Mouse (Mus musculus): Measurements from ENCODE around the gene Mst1r. TPM values are rescaled to one million over a fixed set of nuclear protein-coding genes. Genes with fewer than 3 reads are reported as not detected.
A peak's percentile ranks its signal among the peaks of the same experiment; 100 is the strongest.

Gene Mst1r
- polyA plus RNA-seq, 1 experiment from 2014 or later, result 2.6 TPM

- 35% methylated on average over 7 of the region's 7 CpGs for WGBS
- H3K27ac ChIP-seq (ENCODE audit: low read length), result no peak overlapping the region
- no peak for ATAC-seq
These were observed 16.3 kb downstream of the Mst1r start for GRCm38 (mm10) chr9:107923021-107923420.

GRCm38 (mm10) chr9:107923956-107924355 lies 17.3 kb downstream of the Mst1r start:
- Histone ChIP-seq H3K4me1 (ENCODE audit: control insufficient read depth, insufficient read depth, low read length) (peaks cover 19% of the 10 kb centered on the region), H3K27ac (ENCODE audit: low read length) (peak overlapping the region; percentile 61; the same call in 1 of the 2 replicates), H3K9ac (ENCODE audit: low read depth, low read length) (0 out of 2 replicates have a peak overlapping the region, but pooled peaks have one; percentile 16), H3K9me3 (replicated peaks; ENCODE audit: control insufficient read depth, low read length, poor library complexity, severe bottlenecking) (no peaks in the 10 kb centered on the region), H3K4me3 (ENCODE audit: low read depth, low read length) (no peak overlapping the region), H3K4me2 (ENCODE audit: low read length) (no peak overlapping the region), H3K36me3 (ENCODE audit: control insufficient read depth, insufficient read depth, low read length) (no peaks in the 10 kb centered on the region), H3K27me3 (ENCODE audit: control insufficient read depth, insufficient read depth, low read depth, low read length) (no peaks in the 10 kb centered on the region)
- WGBS, result 31% methylated on average over 6 of the region's 6 CpGs
- ATAC-seq, result 0 out of 2 replicates have a peak, but pooled peaks have one; percentile 6

More at GRCm38 (mm10) chr9:107923021-107923420, 16.3 kb downstream of the Mst1r start:
- Histone ChIP-seq H3K27me3 (ENCODE audit: control insufficient read depth, insufficient read depth, low read depth, low read length) (no peaks in the 10 kb centered on the region), H3K36me3 (ENCODE audit: control insufficient read depth, insufficient read depth, low read length) (no peaks in the 10 kb centered on the region), H3K9ac (ENCODE audit: low read depth, low read length) (no peak overlapping the region), H3K4me1 (ENCODE audit: control insufficient read depth, insufficient read depth, low read length) (peaks cover 28% of the 10 kb centered on the region), H3K9me3 (replicated peaks; ENCODE audit: control insufficient read depth, low read length, poor library complexity, severe bottlenecking) (no peaks in the 10 kb centered on the region), H3K4me3 (ENCODE audit: low read depth, low read length) (no peak overlapping the region), H3K4me2 (ENCODE audit: low read length) (no peak overlapping the region)

- Histone ChIP-seq H3K4me2 (ENCODE audit: low read length) (no peak overlapping the region), H3K27me3 (ENCODE audit: control insufficient read depth, insufficient read depth, low read depth, low read length) (no peaks in the 10 kb centered on the region), H3K9ac (ENCODE audit: low read depth, low read length) (no peak overlapping the region), H3K9me3 (replicated peaks; ENCODE audit: control insufficient read depth, low read length, poor library complexity, severe bottlenecking) (no peaks in the 10 kb centered on the region), H3K27ac (ENCODE audit: low read length) (0 out of 2 replicates have a peak overlapping the region, but pooled peaks have one; percentile 26), H3K36me3 (ENCODE audit: control insufficient read depth, insufficient read depth, low read length) (no peaks in the 10 kb centered on the region), H3K4me3 (ENCODE audit: low read depth, low read length) (no peak overlapping the region), H3K4me1 (ENCODE audit: control insufficient read depth, insufficient read depth, low read length) (peaks cover 18% of the 10 kb centered on the region)
- 0 out of 2 replicates have a peak, but pooled peaks have one; percentile 37 for ATAC-seq
- WGBS, result 11% methylated on average over 3 of the region's 3 CpGs
These were observed 18.6 kb downstream of the Mst1r start for GRCm38 (mm10) chr9:107925251-107925650.

GRCm38 (mm10) chr9:107926920-107927420 lies 20.3 kb downstream of the Mst1r start:
- H3K4me1 ChIP-seq (ENCODE audit: control insufficient read depth, insufficient read depth, low read length), result peaks cover 18% of the 10 kb centered on the region
- no peaks in the 10 kb centered on the region for H3K27me3 ChIP-seq (ENCODE audit: control insufficient read depth, insufficient read depth, low read depth, low read length)
- H3K27ac ChIP-seq (ENCODE audit: low read length), result no peak overlapping the region
- H3K9ac ChIP-seq (ENCODE audit: low read depth, low read length), result no peak overlapping the region
- 69% methylated on average over 9 of the region's 9 CpGs for whole genome bisulfite sequencing
- H3K9me3 ChIP-seq (replicated peaks; ENCODE audit: control insufficient read depth, low read length, poor library complexity, severe bottlenecking), result no peaks in the 10 kb centered on the region
- H3K4me3 ChIP-seq (ENCODE audit: low read depth, low read length), result no peak overlapping the region
- no peaks in the 10 kb centered on the region for H3K36me3 ChIP-seq (ENCODE audit: control insufficient read depth, insufficient read depth, low read length)
- no peak for ATAC-seq
- no peak overlapping the region for H3K4me2 ChIP-seq (ENCODE audit: low read length)

- Histone ChIP-seq H3K4me1 (ENCODE audit: control insufficient read depth, insufficient read depth, low read length) (peaks cover 18% of the 10 kb centered on the region), H3K36me3 (ENCODE audit: control insufficient read depth, insufficient read depth, low read length) (no peaks in the 10 kb centered on the region), H3K4me3 (ENCODE audit: low read depth, low read length) (no peak overlapping the region), H3K27ac (ENCODE audit: low read length) (no peak overlapping the region), H3K9me3 (replicated peaks; ENCODE audit: control insufficient read depth, low read length, poor library complexity, severe bottlenecking) (no peaks in the 10 kb centered on the region), H3K27me3 (ENCODE audit: control insufficient read depth, insufficient read depth, low read depth, low read length) (no peaks in the 10 kb centered on the region), H3K4me2 (ENCODE audit: low read length) (no peak overlapping the region), H3K9ac (ENCODE audit: low read depth, low read length) (no peak overlapping the region)
- WGBS, result 92% methylated on average over 5 of the region's 5 CpGs
- no peak for ATAC-seq
These were observed 21.1 kb downstream of the Mst1r start for GRCm38 (mm10) chr9:107927749-107928148.

- Histone ChIP-seq H3K4me1 (ENCODE audit: control insufficient read depth, insufficient read depth, low read length) (peaks cover 18% of the 10 kb centered on the region), H3K36me3 (ENCODE audit: control insufficient read depth, insufficient read depth, low read length) (no peaks in the 10 kb centered on the region), H3K27ac (ENCODE audit: low read length) (no peak within 1 kb of the TSS), H3K4me3 (ENCODE audit: low read depth, low read length) (no peak within 1 kb of the TSS), H3K9ac (ENCODE audit: low read depth, low read length) (no peak within 1 kb of the TSS), H3K9me3 (replicated peaks; ENCODE audit: control insufficient read depth, low read length, poor library complexity, severe bottlenecking) (no peaks in the 10 kb centered on the region), H3K4me2 (ENCODE audit: low read length) (no peak within 1 kb of the TSS), H3K27me3 (ENCODE audit: control insufficient read depth, insufficient read depth, low read depth, low read length) (no peaks in the 10 kb centered on the region)
- no peak for ATAC-seq
- WGBS, result 72% methylated on average over 3 of the region's 3 CpGs
These were observed 21.5 kb downstream of the Mst1r start, which contains the start of gene Actl11 for GRCm38 (mm10) chr9:107928169-107928568. Gene Actl11, plus strand, starts transcription at chr9:107928469.

- no peaks in the 10 kb centered on the region for H3K9me3 ChIP-seq (replicated peaks; ENCODE audit: control insufficient read depth, low read length, poor library complexity, severe bottlenecking)
- H3K4me1 ChIP-seq (ENCODE audit: control insufficient read depth, insufficient read depth, low read length), result peaks cover 10% of the 10 kb centered on the region
- no peak for ATAC-seq
- H3K9ac ChIP-seq (ENCODE audit: low read depth, low read length), result no peak overlapping the region
- 71% methylated on average over 4 of the region's 4 CpGs for WGBS
- no peak overlapping the region for H3K27ac ChIP-seq (ENCODE audit: low read length)
- no peaks in the 10 kb centered on the region for H3K27me3 ChIP-seq (ENCODE audit: control insufficient read depth, insufficient read depth, low read depth, low read length)
- H3K36me3 ChIP-seq (ENCODE audit: control insufficient read depth, insufficient read depth, low read length), result no peaks in the 10 kb centered on the region
- no peak overlapping the region for H3K4me3 ChIP-seq (ENCODE audit: low read depth, low read length)
- H3K4me2 ChIP-seq (ENCODE audit: low read length), result no peak overlapping the region
These were observed 25.5 kb downstream of the Mst1r start for GRCm38 (mm10) chr9:107932221-107932620.

GRCm38 (mm10) chr9:107934146-107934545 lies 27.5 kb downstream of the Mst1r start:
- WGBS, result 84% methylated on average over 11 of the region's 11 CpGs
- H3K4me1 ChIP-seq (ENCODE audit: control insufficient read depth, insufficient read depth, low read length), result peaks cover 12% of the 10 kb centered on the region

GRCm38 (mm10) chr9:107935374-107935773 lies 28.7 kb downstream of the Mst1r start, which contains the start of gene Camkv:
Gene Camkv, plus strand, starts transcription at chr9:107935674.
- peak within 1 kb of the TSS; percentile 58 for H3K27ac ChIP-seq (ENCODE audit: low read length)
- H3K36me3 ChIP-seq (ENCODE audit: control insufficient read depth, insufficient read depth, low read length), result no peaks in the 10 kb centered on the region
- H3K9ac ChIP-seq (ENCODE audit: low read depth, low read length), result peak within 1 kb of the TSS; percentile 76
- peaks cover 12% of the 10 kb centered on the region for H3K4me1 ChIP-seq (ENCODE audit: control insufficient read depth, insufficient read depth, low read length)
- H3K27me3 ChIP-seq (ENCODE audit: control insufficient read depth, insufficient read depth, low read depth, low read length), result no peaks in the 10 kb centered on the region
- 3% methylated on average over 3 of the region's 3 CpGs for WGBS
- H3K9me3 ChIP-seq (replicated peaks; ENCODE audit: control insufficient read depth, low read length, poor library complexity, severe bottlenecking), result no peaks in the 10 kb centered on the region
- ATAC-seq, result no peak
- H3K4me2 ChIP-seq (ENCODE audit: low read length), result peak within 1 kb of the TSS; percentile 81
- peak within 1 kb of the TSS; percentile 65 for H3K4me3 ChIP-seq (ENCODE audit: low read depth, low read length)

More at GRCm38 (mm10) chr9:107934146-107934545, 27.5 kb downstream of the Mst1r start:
- H3K36me3 ChIP-seq (ENCODE audit: control insufficient read depth, insufficient read depth, low read length), result no peaks in the 10 kb centered on the region
- H3K9ac ChIP-seq (ENCODE audit: low read depth, low read length), result no peak overlapping the region
- no peak overlapping the region for H3K27ac ChIP-seq (ENCODE audit: low read length)
- H3K27me3 ChIP-seq (ENCODE audit: control insufficient read depth, insufficient read depth, low read depth, low read length), result no peaks in the 10 kb centered on the region
- H3K4me2 ChIP-seq (ENCODE audit: low read length), result no peak overlapping the region
- no peaks in the 10 kb centered on the region for H3K9me3 ChIP-seq (replicated peaks; ENCODE audit: control insufficient read depth, low read length, poor library complexity, severe bottlenecking)
- no peak overlapping the region for H3K4me3 ChIP-seq (ENCODE audit: low read depth, low read length)
- no peak for ATAC-seq
